Mouse (Mus musculus): Measurements from ENCODE around the gene Gm11639.

The Gm11639 gene

DNA sequence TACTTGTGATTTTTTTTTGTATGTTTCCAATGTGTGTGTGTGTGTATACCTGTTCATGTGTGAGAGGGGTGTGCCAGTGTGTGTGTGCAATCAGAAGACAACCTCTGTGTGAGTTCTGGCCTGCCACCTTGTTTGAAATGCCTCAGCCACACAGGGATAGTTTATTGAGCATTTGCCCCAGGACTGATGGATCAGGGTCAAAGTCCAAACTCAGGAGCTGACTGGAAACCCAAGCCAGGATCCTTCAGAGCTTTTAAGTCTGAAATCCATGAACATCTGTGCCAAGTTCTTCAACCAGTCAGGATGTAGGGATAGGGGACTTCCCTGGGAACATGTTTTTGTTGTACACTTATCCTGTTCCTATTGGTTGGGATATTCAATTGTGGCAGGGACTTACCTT is 472.5 kb downstream of the Gm11639 start:
- no peak for DNase-seq

DNA sequence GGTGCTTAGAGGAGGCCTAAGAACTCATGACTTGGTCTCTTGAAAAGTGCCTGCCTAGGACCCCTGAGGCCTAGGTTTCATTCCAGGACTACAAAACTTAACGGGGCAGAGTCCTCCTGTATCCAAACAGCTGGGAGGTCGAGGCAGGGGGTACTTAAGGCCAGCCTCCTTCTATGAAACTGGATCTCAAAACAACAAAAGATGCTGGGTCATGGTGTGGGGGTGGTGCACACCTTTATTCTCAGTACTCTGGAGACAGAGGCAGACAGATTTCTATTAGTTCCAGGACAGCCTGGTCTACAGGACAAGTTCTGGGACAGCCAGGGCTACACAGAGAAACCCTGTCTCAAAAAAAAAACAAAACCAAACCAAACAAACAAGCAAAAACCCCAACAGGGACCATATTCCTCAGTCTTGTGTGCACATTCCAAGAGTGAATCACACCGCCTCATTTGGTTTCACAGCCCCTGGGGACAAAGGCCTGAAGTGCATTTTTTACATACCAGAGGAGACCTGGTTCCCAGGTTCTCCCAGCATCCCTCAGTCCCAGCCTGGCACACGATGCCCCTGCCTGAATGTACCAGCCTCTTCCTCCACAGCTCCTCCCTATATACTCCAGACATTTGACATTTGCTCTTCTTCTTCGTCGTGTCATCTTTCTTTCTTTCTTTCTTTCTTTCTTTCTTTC is 474.3 kb downstream of the Gm11639 start:
- no peak for DNase-seq

DNA sequence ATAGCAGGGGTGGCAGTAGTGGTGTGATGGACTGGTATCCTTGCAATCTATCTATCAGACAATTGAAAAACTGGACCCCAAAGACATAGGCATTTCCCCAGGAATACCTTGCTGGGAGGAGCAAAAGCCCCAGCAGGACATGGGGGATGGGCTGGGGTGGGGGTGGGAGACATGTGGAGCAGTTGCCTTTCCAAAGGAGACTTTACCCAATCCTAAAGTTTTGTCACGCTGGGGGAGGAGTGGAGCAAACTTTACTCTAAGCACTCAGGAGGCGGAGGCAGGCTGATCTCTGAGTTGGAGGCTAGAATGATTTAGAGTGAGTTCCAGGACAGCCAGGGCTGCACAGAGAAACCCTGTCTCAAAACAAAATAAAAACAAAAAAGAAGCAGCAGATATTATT is 475.9 kb downstream of the Gm11639 start:
- DNase-seq = no peak

DNA sequence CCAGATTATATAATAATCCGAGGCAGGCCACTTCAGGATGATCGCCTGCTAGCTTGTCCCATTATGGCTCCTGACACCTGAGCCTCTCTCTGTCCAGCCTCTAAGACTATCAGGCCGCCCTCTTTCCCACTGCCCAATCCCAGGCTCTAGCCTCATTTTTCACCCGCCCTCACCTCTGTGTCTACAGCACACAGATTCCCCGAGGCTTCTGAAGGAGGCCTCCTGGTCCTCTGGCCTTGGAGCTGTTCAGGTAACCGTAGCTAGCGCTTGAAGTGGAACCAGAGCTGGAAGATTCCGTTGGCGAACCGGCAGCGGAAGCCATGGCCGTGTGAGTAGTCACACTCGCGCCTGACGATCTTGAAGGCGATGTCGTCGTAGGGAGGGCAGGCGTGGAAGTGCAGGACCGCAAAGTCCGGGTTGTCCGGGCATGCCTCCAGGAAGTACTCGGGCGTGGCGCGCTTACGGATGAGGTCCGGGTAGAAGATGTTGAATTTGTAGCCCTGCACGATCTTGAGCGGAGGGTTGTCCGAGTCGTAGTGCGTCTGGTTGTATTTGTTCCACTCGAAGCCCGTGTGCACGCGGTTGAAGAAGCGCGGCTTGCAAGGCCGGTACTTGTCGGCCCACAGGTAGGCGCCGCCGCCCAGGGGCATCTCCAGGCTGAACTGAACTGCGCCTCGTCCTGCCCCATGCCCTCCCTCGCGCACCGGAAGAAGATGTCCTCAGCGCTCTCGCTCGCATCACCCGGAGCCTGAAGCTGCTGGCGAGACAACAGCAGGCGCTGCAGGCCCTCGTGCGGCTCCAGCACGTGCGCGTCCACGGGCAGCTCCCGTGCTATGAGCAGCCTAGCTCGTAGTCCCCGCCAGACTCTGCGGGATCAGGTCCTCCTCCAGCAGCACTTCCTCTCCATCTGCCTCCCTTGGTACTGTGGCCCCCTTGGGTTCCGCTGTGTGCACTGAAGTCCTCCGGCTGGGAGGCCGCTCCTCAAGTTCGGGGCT is 479.3 kb downstream of the Gm11639 start:
- no peak for DNase-seq

GRCm38 (mm10) chr11:105166780-105167179 is 481.3 kb downstream of the Gm11639 start:
- DNase-seq = no peak

All from lung, postnatal 4 days (tissue).